Mouse (Mus musculus) embryonic facial prominence, embryonic 11.5 days (tissue): ENCODE measurements around the gene Gm49387. TPM values are rescaled to one million over a fixed set of nuclear protein-coding genes. Genes with fewer than 3 reads are reported as not detected.

Experiments used
- ATAC-seq: fragments of 200-750 bp; cut with Nextera tagmentation; replicated peaks from 2 replicates; pipeline ENCODE4 v1.8.0; 2017; ENCODE audit warnings: low read depth; ENCODE audit not compliant: insufficient number of reproducible peaks, low FRiP score, low TSS enrichment
- DNase-seq: peaks from one replicate; pipeline ENCODE4 v3.0.0-alpha.2; 2015; ENCODE audit warnings: low spot score
- H3K27ac ChIP-seq: fragments of 300-500 bp; sonication (generic); replicated peaks from 2 replicates; pipeline ENCODE4 v1.5.1; 2014; ENCODE audit warnings: mild to moderate bottlenecking, low read depth, low read length, control low read depth
- H3K27me3 ChIP-seq: fragments of 300-500 bp; sonication (generic); 2 replicates; pipeline ENCODE4 v1.6.1; 2014; ENCODE audit warnings: mild to moderate bottlenecking, low read length, moderate library complexity, mixed read lengths; ENCODE audit not compliant: control insufficient read depth, insufficient read depth
- H3K36me3 ChIP-seq: fragments of 300-500 bp; sonication (generic); replicated peaks from 2 replicates; pipeline ENCODE4 v1.6.1; 2014; ENCODE audit warnings: low read depth, mild to moderate bottlenecking, low read length, moderate library complexity, mixed read lengths; ENCODE audit not compliant: control insufficient read depth, insufficient read depth
- H3K4me1 ChIP-seq: fragments of 300-500 bp; sonication (generic); 2 replicates; pipeline ENCODE4 v1.6.1; 2014; ENCODE audit warnings: low read length, mixed read lengths; ENCODE audit not compliant: control insufficient read depth, insufficient read depth
- H3K4me2 ChIP-seq: fragments of 300-500 bp; sonication (generic); 2 replicates; pipeline ENCODE4 v1.6.1; 2014; ENCODE audit warnings: low read depth, mild to moderate bottlenecking, control low read depth, low read length, moderate library complexity
- H3K4me3 ChIP-seq: fragments of 300-500 bp; sonication (generic); 2 replicates; pipeline ENCODE4 v1.5.1; 2014; ENCODE audit warnings: low read depth, low read length, control low read depth
- H3K9ac ChIP-seq: fragments of 300-500 bp; sonication (generic); replicated peaks from 2 replicates; pipeline ENCODE4 v1.6.1; 2014; ENCODE audit warnings: mild to moderate bottlenecking, control low read depth, low read length
- H3K9me3 ChIP-seq: fragments of 300-500 bp; sonication (generic); replicated peaks from 2 replicates; pipeline ENCODE4 v1.6.1; 2016; ENCODE audit warnings: mild to moderate bottlenecking, low read length, inconsistent platforms, mixed read lengths; ENCODE audit not compliant: control insufficient read depth
- WGBS: fragments of 180-500 bp; shearing (Covaris S2); extraction: QIAGEN DNeasy Blood & Tissue Kit; methylation state at CpG from one replicate; pipeline ENCODE4 v1.1.7; 2014; 5-methylcytosine and 5-hydroxymethylcytosine counted together
- polyA plus RNA-seq: library from polyadenylated mRNA; unstranded; fragments of >200 nt; fragmentation: Nextera tagmentation; extraction: Ambion mirVana; gene quantifications from 2 replicates; pipeline ENCODE4 v1.2.1, GENCODE M21; 2014

Gm49387 gene
- polyA plus RNA-seq, 1 experiment from 2014 or later = 2.0 TPM

GRCm38 (mm10) chr14:31574903-31575665 is 65.6 kb downstream of the Gm49387 start:
- ATAC-seq = no peak
- DNase-seq = no peak
- 87% methylated on average over 18 of the region's 18 CpGs for WGBS
- H3K9ac ChIP-seq = no peak overlapping the region
- no peak overlapping the region for H3K4me2 ChIP-seq
- peaks cover 7% of the 10 kb centered on the region for H3K4me1 ChIP-seq
- no peak overlapping the region for H3K4me3 ChIP-seq
- H3K36me3 ChIP-seq = no peaks in the 10 kb centered on the region
- H3K27me3 ChIP-seq = no peaks in the 10 kb centered on the region
- H3K27ac ChIP-seq = no peak overlapping the region
- H3K9me3 ChIP-seq = no peaks in the 10 kb centered on the region

GRCm38 (mm10) chr14:31572561-31573175 is 68.0 kb downstream of the Gm49387 start:
- 85% methylated on average over 9 of the region's 9 CpGs for WGBS

GRCm38 (mm10) chr14:31571419-31571818 is 69.3 kb downstream of the Gm49387 start:
- Histone ChIP-seq H3K36me3 (no peaks in the 10 kb centered on the region), H3K27ac (no peak overlapping the region), H3K4me3 (no peak overlapping the region), H3K9ac (no peak overlapping the region), H3K4me1 (peaks cover 5% of the 10 kb centered on the region), H3K9me3 (no peaks in the 10 kb centered on the region), H3K27me3 (no peaks in the 10 kb centered on the region), H3K4me2 (no peak overlapping the region)
- DNase-seq (no peak), ATAC-seq (no peak)
- WGBS = 92% methylated on average over 5 of the region's 5 CpGs

More at GRCm38 (mm10) chr14:31572561-31573175, 68.0 kb downstream of the Gm49387 start:
- Histone ChIP-seq H3K27ac (no peak overlapping the region), H3K4me1 (peaks cover 7% of the 10 kb centered on the region), H3K36me3 (no peaks in the 10 kb centered on the region), H3K4me3 (no peak overlapping the region), H3K9me3 (no peaks in the 10 kb centered on the region), H3K4me2 (no peak overlapping the region), H3K27me3 (no peaks in the 10 kb centered on the region), H3K9ac (no peak overlapping the region)
- ATAC-seq (no peak), DNase-seq (no peak)

- ATAC-seq (no peak), DNase-seq (no peak)
- H3K27me3 ChIP-seq = no peaks in the 10 kb centered on the region
- H3K9ac ChIP-seq = no peak overlapping the region
- H3K36me3 ChIP-seq = no peaks in the 10 kb centered on the region
- H3K4me3 ChIP-seq = no peak overlapping the region
- 82% methylated on average over 6 of the region's 6 CpGs for WGBS
- no peaks in the 10 kb centered on the region for H3K9me3 ChIP-seq
- H3K4me2 ChIP-seq = no peak overlapping the region
- 0 out of 2 replicates have a peak, but pooled peaks cover 2% of the 10 kb centered on the region for H3K4me1 ChIP-seq
- no peak overlapping the region for H3K27ac ChIP-seq
These were observed 70.3 kb downstream of the Gm49387 start for GRCm38 (mm10) chr14:31570131-31570951.

GRCm38 (mm10) chr14:31569151-31569631 is 71.5 kb downstream of the Gm49387 start:
- no peak for DNase-seq
- H3K4me3 ChIP-seq = no peak overlapping the region
- no peak overlapping the region for H3K9ac ChIP-seq
- ATAC-seq = no peak
- no peaks in the 10 kb centered on the region for H3K36me3 ChIP-seq
- 75% methylated on average over 7 of the region's 7 CpGs for WGBS
- no peaks in the 10 kb centered on the region for H3K9me3 ChIP-seq
- H3K27me3 ChIP-seq = no peaks in the 10 kb centered on the region
- peaks cover 3% of the 10 kb centered on the region; the same call in 1 of the 2 replicates for H3K4me1 ChIP-seq
- H3K4me2 ChIP-seq = no peak overlapping the region
- H3K27ac ChIP-seq = no peak overlapping the region

GRCm38 (mm10) chr14:31565478-31566212 is 75.0 kb downstream of the Gm49387 start:
- 58% methylated on average over 9 of the region's 9 CpGs for WGBS
- H3K27me3 ChIP-seq = no peaks in the 10 kb centered on the region
- ATAC-seq = no peak

GRCm38 (mm10) chr14:31564452-31565179 is 76.1 kb downstream of the Gm49387 start:
- Histone ChIP-seq H3K4me3 (no peak overlapping the region), H3K4me2 (no peak overlapping the region), H3K4me1 (peaks cover 3% of the 10 kb centered on the region; the same call in 1 of the 2 replicates), H3K9me3 (no peaks in the 10 kb centered on the region), H3K27ac (0 out of 2 replicates have a peak overlapping the region, but pooled peaks have one; percentile 16), H3K27me3 (no peaks in the 10 kb centered on the region), H3K36me3 (no peaks in the 10 kb centered on the region), H3K9ac (no peak overlapping the region)
- WGBS = 14% methylated on average over 6 of the region's 6 CpGs
- DNase-seq (peak; percentile 59), ATAC-seq (no peak)

More at GRCm38 (mm10) chr14:31565478-31566212, 75.0 kb downstream of the Gm49387 start:
- DNase-seq = no peak
- Histone ChIP-seq H3K4me2 (no peak overlapping the region), H3K9ac (no peak overlapping the region), H3K27ac (no peak overlapping the region), H3K4me1 (peaks cover 3% of the 10 kb centered on the region; the same call in 1 of the 2 replicates), H3K36me3 (no peaks in the 10 kb centered on the region), H3K9me3 (no peaks in the 10 kb centered on the region), H3K4me3 (no peak overlapping the region)
